Mouse (Mus musculus): ENCODE data around the gene Sostdc1. TPM values are rescaled to one million over a fixed set of nuclear protein-coding genes. Genes with fewer than 3 reads are reported as not detected.

The Sostdc1 gene
- polyA plus RNA-seq, 1 experiment: 1.1 TPM

DNA sequence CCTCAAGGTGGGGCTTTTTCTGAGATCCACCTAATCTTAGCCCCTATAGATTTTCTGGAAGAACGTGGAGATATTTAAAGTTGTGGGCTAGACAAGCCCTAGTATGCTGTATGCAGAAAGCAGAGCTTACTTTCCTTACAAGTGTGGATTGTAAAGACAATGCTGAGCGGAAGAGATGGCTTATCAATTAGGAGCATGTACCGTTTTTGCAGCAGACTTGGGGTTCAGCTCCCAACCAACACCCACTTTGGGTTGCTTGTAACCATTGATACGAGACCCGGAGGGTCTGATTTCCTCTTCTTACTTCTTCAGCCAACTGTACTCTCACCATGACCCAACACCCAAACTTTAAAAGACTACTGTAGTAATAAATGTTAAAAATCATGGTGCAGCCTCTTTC is 46.8 kb downstream of the Sostdc1 start:
- TF ChIP-seq CTCF (IDR thresholded peaks at IDR 0.05; ENCODE audit: extremely low read depth, insufficient read depth, insufficient read length, insufficient replicate concordance) (no peak), POLR2A (IDR thresholded peaks at IDR 0.05; ENCODE audit: low read depth, low read length) (no peak)

DNA sequence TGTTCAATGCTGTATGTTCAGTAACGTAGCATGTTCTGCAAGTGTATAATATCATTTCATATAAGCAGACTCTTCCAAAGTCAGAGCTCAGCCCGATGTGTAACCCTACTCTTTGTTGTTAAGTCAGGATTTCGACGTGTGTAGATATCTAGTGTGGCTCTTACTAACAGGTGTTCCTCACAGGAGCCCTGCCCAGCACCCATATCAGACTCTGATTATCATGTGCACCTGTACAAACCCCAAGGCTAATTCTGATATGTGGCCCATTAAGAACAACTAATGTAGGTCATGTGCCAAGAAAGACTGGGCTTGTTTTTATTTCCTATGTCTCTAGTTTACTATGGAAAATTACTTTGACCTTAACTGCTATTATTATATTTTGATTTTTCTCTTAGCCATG is 50.1 kb downstream of the Sostdc1 start:
- Histone ChIP-seq H3K27me3 (ENCODE audit: control insufficient read depth, insufficient read depth, low read length) (no peaks in the 10 kb centered on the region), H3K27ac (ENCODE audit: insufficient read depth, low read length) (no peak overlapping the region), H3K4me1 (ENCODE audit: control insufficient read depth, insufficient read depth, insufficient read length) (no peaks in the 10 kb centered on the region; the same call in 1 of the 2 replicates), H3K36me3 (ENCODE audit: control insufficient read depth, insufficient read depth, low read length) (no peaks in the 10 kb centered on the region), H3K4me3 (ENCODE audit: extremely low read depth, insufficient read depth, insufficient read length) (no peak overlapping the region)
- no peak for DNase-seq (ENCODE audit: low read depth in 1 of 2, low spot score in 2 of 2)
- 88% methylated on average over 4 of the region's 4 CpGs for WGBS
- TF ChIP-seq POLR2A (IDR thresholded peaks at IDR 0.05; ENCODE audit: low read depth, low read length) (no peak), CTCF (IDR thresholded peaks at IDR 0.05; ENCODE audit: extremely low read depth, insufficient read depth, insufficient read length, insufficient replicate concordance) (no peak)

More for the DNA sequence above, 46.8 kb downstream of the Sostdc1 start:
- no peaks in the 10 kb centered on the region; the same call in 1 of the 2 replicates for H3K4me1 ChIP-seq (ENCODE audit: control insufficient read depth, insufficient read depth, insufficient read length)
- no peak overlapping the region for H3K27ac ChIP-seq (ENCODE audit: insufficient read depth, low read length)
- no peaks in the 10 kb centered on the region for H3K27me3 ChIP-seq (ENCODE audit: control insufficient read depth, insufficient read depth, low read length)
- H3K4me3 ChIP-seq (ENCODE audit: extremely low read depth, insufficient read depth, insufficient read length): no peak overlapping the region
- WGBS: 94% methylated on average over 5 of the region's 5 CpGs
- no peak for DNase-seq (ENCODE audit: low read depth in 1 of 2, low spot score in 2 of 2)
- H3K36me3 ChIP-seq (ENCODE audit: control insufficient read depth, insufficient read depth, low read length): no peaks in the 10 kb centered on the region

Other genes with a start within 250 kb of the Sostdc1 start
- gene Ankmy2, start 157.0 kb upstream of the Sostdc1 start, polyA plus RNA-seq (2012; rRNA removed): 3.6 and 4.2 TPM in 2 replicates
- gene Bzw2, start 156.1 kb upstream of the Sostdc1 start, polyA plus RNA-seq (2012; rRNA removed): 8.2 and 12.1 TPM in 2 replicates
- gene Lrrc72, start 60.7 kb upstream of the Sostdc1 start, polyA plus RNA-seq (2012; rRNA removed): not detected in 2 replicates
- 0.54 and 0.60 TPM in 2 replicates for gene Ispd, start 67.3 kb downstream of the Sostdc1 start, polyA plus RNA-seq (2012; rRNA removed)
- gene D630036H23Rik, start 68.0 kb downstream of the Sostdc1 start, polyA plus RNA-seq (2012; rRNA removed): 0.32 and 0.69 TPM in 2 replicates

All from spleen, adult 2 months (tissue).